Mouse (Mus musculus) spleen, adult 2 months (tissue): ENCODE data around the gene Cfap69. TPM values are rescaled to one million over a fixed set of nuclear protein-coding genes. Genes with fewer than 3 reads are reported as not detected.
"Not testable (repeated sequence)": the region's sequence is repeated elsewhere in the genome, so short reads cannot be mapped to it uniquely, and the experiment has no call there.

Source experiments
- DNase-seq, 2 experiments: peaks; one replicate each; pipeline versions ENCODE4 v3.0.0 to v3.0.0-alpha.2; 2012 to 2021; ENCODE audit warnings: low spot score in 2 of 2, low read depth in 1 of 2
- H3K27ac ChIP-seq: fragments of 200-500 bp; 2 replicates; pipeline ENCODE4 v1.5.1; 2012; ENCODE audit warnings: low read length, inconsistent platforms; ENCODE audit not compliant: insufficient read depth
- H3K27me3 ChIP-seq: fragments of 200-500 bp; 2 replicates; pipeline ENCODE4 v1.6.1; 2012; ENCODE audit warnings: mild to moderate bottlenecking, moderate library complexity, low read length, inconsistent platforms; ENCODE audit not compliant: control insufficient read depth, insufficient read depth
- H3K36me3 ChIP-seq: fragments of 200-500 bp; 2 replicates; pipeline ENCODE4 v1.6.1; 2012; ENCODE audit warnings: mild to moderate bottlenecking, low read length, inconsistent platforms; ENCODE audit not compliant: control insufficient read depth, insufficient read depth
- H3K4me1 ChIP-seq: fragments of 200-500 bp; 2 replicates; pipeline ENCODE4 v1.6.1; 2011; ENCODE audit warnings: inconsistent platforms; ENCODE audit not compliant: control insufficient read depth, insufficient read depth, insufficient read length
- H3K4me3 ChIP-seq: fragments of 200-500 bp; 2 replicates; pipeline ENCODE4 v1.5.1; 2011; ENCODE audit warnings: mild to moderate bottlenecking, inconsistent platforms; ENCODE audit not compliant: insufficient read depth, insufficient read length; ENCODE audit errors: extremely low read depth
- CTCF ChIP-seq: fragments of 200-500 bp; IDR thresholded peaks from 2 replicates; pipeline ENCODE4 v1.5.1; 2011; ENCODE audit warnings: mild to moderate bottlenecking, inconsistent platforms; ENCODE audit not compliant: insufficient read depth, insufficient read length, insufficient replicate concordance; ENCODE audit errors: extremely low read depth
- POLR2A ChIP-seq: fragments of 200-500 bp; IDR thresholded peaks from 2 replicates; pipeline ENCODE4 v1.6.1; 2011; ENCODE audit warnings: low read depth, low read length, inconsistent platforms
- WGBS: fragments of 180-500 bp; shearing (Covaris S2); methylation state at CpG from one replicate; pipeline ENCODE4 v1.1.7; 2018; 5-methylcytosine and 5-hydroxymethylcytosine counted together
- polyA plus RNA-seq: library from polyadenylated mRNA; depleted of rRNA; stranded (reverse); fragments of >200 nt; gene quantifications from 2 replicates; pipeline ENCODE4 v1.2.3, GENCODE M21; 2012

Cfap69 gene
- polyA plus RNA-seq, 1 experiment: 0.06 TPM

- TF ChIP-seq CTCF (no peak), POLR2A (no peak)
Observed at GRCm38 (mm10) chr5:5686973-5687372, 22.9 kb upstream of the Cfap69 start.

GRCm38 (mm10) chr5:5684946-5685345 lies 20.9 kb upstream of the Cfap69 start:
- not testable (repeated sequence) for H3K36me3 ChIP-seq, H3K27me3 ChIP-seq, H3K27ac ChIP-seq, H3K4me1 ChIP-seq, H3K4me3 ChIP-seq, DNase-seq
- 77% methylated on average over 2 of the region's 2 CpGs for WGBS

More at GRCm38 (mm10) chr5:5686973-5687372, 22.9 kb upstream of the Cfap69 start:
- no peak overlapping the region for H3K27ac ChIP-seq
- no peaks in the 10 kb centered on the region for H3K4me1 ChIP-seq
- 52% methylated on average over 1 of the region's 1 CpGs for WGBS
- no peak for DNase-seq
- H3K36me3 ChIP-seq: no peaks in the 10 kb centered on the region
- H3K27me3 ChIP-seq: no peaks in the 10 kb centered on the region
- H3K4me3 ChIP-seq: no peak overlapping the region

- H3K27me3 ChIP-seq: no peaks in the 10 kb centered on the region
- no peaks in the 10 kb centered on the region for H3K36me3 ChIP-seq
- H3K4me3 ChIP-seq: no peak overlapping the region
- WGBS: 74% methylated on average over 4 of the region's 4 CpGs
- no peak overlapping the region for H3K27ac ChIP-seq
- TF ChIP-seq CTCF (no peak), POLR2A (no peak)
- DNase-seq: no peak
- H3K4me1 ChIP-seq: no peaks in the 10 kb centered on the region
Observed at GRCm38 (mm10) chr5:5683292-5683691, 19.3 kb upstream of the Cfap69 start.

GRCm38 (mm10) chr5:5679459-5679858 lies 15.4 kb upstream of the Cfap69 start:
- TF ChIP-seq POLR2A (no peak), CTCF (no peak)
- H3K4me1 ChIP-seq: no peaks in the 10 kb centered on the region
- no peak overlapping the region for H3K4me3 ChIP-seq
- no peaks in the 10 kb centered on the region for H3K36me3 ChIP-seq
- DNase-seq: no peak
- no peaks in the 10 kb centered on the region for H3K27me3 ChIP-seq
- H3K27ac ChIP-seq: no peak overlapping the region

- Histone ChIP-seq H3K4me3 (no peak overlapping the region), H3K27me3 (no peaks in the 10 kb centered on the region), H3K36me3 (no peaks in the 10 kb centered on the region), H3K27ac (no peak overlapping the region), H3K4me1 (no peaks in the 10 kb centered on the region)
- TF ChIP-seq POLR2A (no peak), CTCF (no peak)
- 65% methylated on average over 3 of the region's 3 CpGs for WGBS
- no peak for DNase-seq
Observed at GRCm38 (mm10) chr5:5676082-5676481, 12.0 kb upstream of the Cfap69 start.

- WGBS: 81% methylated on average over 7 of the region's 7 CpGs
- Histone ChIP-seq H3K4me3 (no peak overlapping the region), H3K36me3 (no peaks in the 10 kb centered on the region), H3K27me3 (peaks cover under 1% of the 10 kb centered on the region; the same call in 1 of the 2 replicates), H3K4me1 (no peaks in the 10 kb centered on the region), H3K27ac (no peak overlapping the region)
- TF ChIP-seq POLR2A: no peak
- TF ChIP-seq CTCF: no peak
- no peak for DNase-seq
Observed at GRCm38 (mm10) chr5:5668920-5669319, 4.9 kb upstream of the Cfap69 start.

GRCm38 (mm10) chr5:5664371-5664926 lies 410 bp upstream of the Cfap69 start:
- DNase-seq: no peak
- TF ChIP-seq POLR2A (no peak), CTCF (no peak)
- Histone ChIP-seq H3K36me3 (no peaks in the 10 kb centered on the region), H3K4me3 (no peak overlapping the region), H3K4me1 (peaks cover 2% of the 10 kb centered on the region; the same call in 1 of the 2 replicates), H3K27me3 (peaks cover 3% of the 10 kb centered on the region; the same call in 1 of the 2 replicates), H3K27ac (no peak overlapping the region)
- 72% methylated on average over 6 of the region's 6 CpGs for WGBS
